Mouse (Mus musculus): ENCODE results near the gene Evi5l. TPM values are rescaled to one million over a fixed set of nuclear protein-coding genes. Genes with fewer than 3 reads are reported as not detected.

Evi5l gene
- polyA plus RNA-seq, 1 experiment from 2014 or later, result 10.3 TPM

- no peaks in the 10 kb centered on the region for H3K9me3 ChIP-seq (replicated peaks; ENCODE audit: control insufficient read depth, low read length)
- WGBS (ENCODE audit: insufficient replicate concordance), result 60% methylated on average over 5 of the region's 5 CpGs
- H3K4me2 ChIP-seq, result no peak overlapping the region
- H3K9ac ChIP-seq (ENCODE audit: low read depth, low read length), result no peak overlapping the region
- no peaks in the 10 kb centered on the region for H3K27me3 ChIP-seq (ENCODE audit: control insufficient read depth, insufficient read depth, low read length)
- no peak for ATAC-seq (replicated peaks; ENCODE audit: insufficient number of reproducible peaks, low FRiP score, low TSS enrichment)
- H3K4me3 ChIP-seq (ENCODE audit: low read depth, low read length), result no peak overlapping the region
- H3K27ac ChIP-seq (ENCODE audit: low read depth, low read length), result no peak overlapping the region
- peaks cover 3% of the 10 kb centered on the region; the same call in 1 of the 2 replicates for H3K4me1 ChIP-seq (ENCODE audit: control insufficient read depth, insufficient read depth, low read length)
- H3K36me3 ChIP-seq (ENCODE audit: control insufficient read depth, insufficient read depth, low read length), result no peaks in the 10 kb centered on the region
These were observed 25.9 kb downstream of the Evi5l start for GRCm38 (mm10) chr8:4192305-4192704.

- WGBS (ENCODE audit: insufficient replicate concordance), result 7% methylated on average over 18 of the region's 18 CpGs
- no peaks in the 10 kb centered on the region for H3K9me3 ChIP-seq (replicated peaks; ENCODE audit: control insufficient read depth, low read length)
- no peaks in the 10 kb centered on the region for H3K27me3 ChIP-seq (ENCODE audit: control insufficient read depth, insufficient read depth, low read length)
- peak overlapping the region; percentile 31 for H3K4me2 ChIP-seq
- no peak overlapping the region for H3K4me3 ChIP-seq (ENCODE audit: low read depth, low read length)
- no peaks in the 10 kb centered on the region for H3K36me3 ChIP-seq (ENCODE audit: control insufficient read depth, insufficient read depth, low read length)
- ATAC-seq (replicated peaks; ENCODE audit: insufficient number of reproducible peaks, low FRiP score, low TSS enrichment), result peak; percentile 72
- H3K4me1 ChIP-seq (ENCODE audit: control insufficient read depth, insufficient read depth, low read length), result peaks cover 3% of the 10 kb centered on the region; the same call in 1 of the 2 replicates
- no peak overlapping the region for H3K9ac ChIP-seq (ENCODE audit: low read depth, low read length)
- H3K27ac ChIP-seq (ENCODE audit: low read depth, low read length), result no peak overlapping the region
These were observed 26.6 kb downstream of the Evi5l start for GRCm38 (mm10) chr8:4192807-4193587.

GRCm38 (mm10) chr8:4193588-4193894, 27.2 kb downstream of the Evi5l start:
- Histone ChIP-seq H3K27me3 (ENCODE audit: control insufficient read depth, insufficient read depth, low read length) (no peaks in the 10 kb centered on the region), H3K9ac (ENCODE audit: low read depth, low read length) (peak overlapping the region; percentile 6; the same call in 1 of the 2 replicates), H3K4me3 (ENCODE audit: low read depth, low read length) (no peak overlapping the region), H3K36me3 (ENCODE audit: control insufficient read depth, insufficient read depth, low read length) (no peaks in the 10 kb centered on the region), H3K4me2 (peak overlapping the region; percentile 31), H3K9me3 (replicated peaks; ENCODE audit: control insufficient read depth, low read length) (no peaks in the 10 kb centered on the region), H3K27ac (ENCODE audit: low read depth, low read length) (no peak overlapping the region), H3K4me1 (ENCODE audit: control insufficient read depth, insufficient read depth, low read length) (peaks cover 3% of the 10 kb centered on the region; the same call in 1 of the 2 replicates)
- WGBS (ENCODE audit: insufficient replicate concordance), result 48% methylated on average over 7 of the region's 7 CpGs
- no peak for ATAC-seq (replicated peaks; ENCODE audit: insufficient number of reproducible peaks, low FRiP score, low TSS enrichment)

- ATAC-seq (replicated peaks; ENCODE audit: insufficient number of reproducible peaks, low FRiP score, low TSS enrichment), result no peak
- no peak overlapping the region for H3K9ac ChIP-seq (ENCODE audit: low read depth, low read length)
- no peaks in the 10 kb centered on the region for H3K36me3 ChIP-seq (ENCODE audit: control insufficient read depth, insufficient read depth, low read length)
- peaks cover 37% of the 10 kb centered on the region for H3K27me3 ChIP-seq (ENCODE audit: control insufficient read depth, insufficient read depth, low read length)
- no peak overlapping the region for H3K4me2 ChIP-seq
- H3K4me3 ChIP-seq (ENCODE audit: low read depth, low read length), result no peak overlapping the region
- WGBS (ENCODE audit: insufficient replicate concordance), result 60% methylated on average over 2 of the region's 2 CpGs
- H3K27ac ChIP-seq (ENCODE audit: low read depth, low read length), result no peak overlapping the region
- H3K9me3 ChIP-seq (replicated peaks; ENCODE audit: control insufficient read depth, low read length), result no peaks in the 10 kb centered on the region
- H3K4me1 ChIP-seq (ENCODE audit: control insufficient read depth, insufficient read depth, low read length), result peaks cover 2% of the 10 kb centered on the region; the same call in 1 of the 2 replicates
These were observed 35.0 kb downstream of the Evi5l start for GRCm38 (mm10) chr8:4201321-4201720.

GRCm38 (mm10) chr8:4205246-4206123, 39.1 kb downstream of the Evi5l start:
- H3K4me2 ChIP-seq, result peak overlapping the region; percentile 59
- H3K27me3 ChIP-seq (ENCODE audit: control insufficient read depth, insufficient read depth, low read length), result peaks cover 56% of the 10 kb centered on the region
- H3K9me3 ChIP-seq (replicated peaks; ENCODE audit: control insufficient read depth, low read length), result no peaks in the 10 kb centered on the region
- H3K27ac ChIP-seq (ENCODE audit: low read depth, low read length), result no peak overlapping the region
- H3K36me3 ChIP-seq (ENCODE audit: control insufficient read depth, insufficient read depth, low read length), result no peaks in the 10 kb centered on the region
- ATAC-seq (replicated peaks; ENCODE audit: insufficient number of reproducible peaks, low FRiP score, low TSS enrichment), result no peak
- peak overlapping the region; percentile 27 for H3K4me3 ChIP-seq (ENCODE audit: low read depth, low read length)
- WGBS (ENCODE audit: insufficient replicate concordance), result 11% methylated on average over 38 of the region's 38 CpGs
- peaks cover 5% of the 10 kb centered on the region; the same call in 1 of the 2 replicates for H3K4me1 ChIP-seq (ENCODE audit: control insufficient read depth, insufficient read depth, low read length)
- peak overlapping the region; percentile 50 for H3K9ac ChIP-seq (ENCODE audit: low read depth, low read length)

GRCm38 (mm10) chr8:4206182-4207015, 40.0 kb downstream of the Evi5l start:
- peak overlapping the region; percentile 27 for H3K4me3 ChIP-seq (ENCODE audit: low read depth, low read length)
- H3K27ac ChIP-seq (ENCODE audit: low read depth, low read length), result no peak overlapping the region
- peak overlapping the region; percentile 50; the same call in 1 of the 2 replicates for H3K9ac ChIP-seq (ENCODE audit: low read depth, low read length)
- peak overlapping the region; percentile 59 for H3K4me2 ChIP-seq
- H3K9me3 ChIP-seq (replicated peaks; ENCODE audit: control insufficient read depth, low read length), result no peaks in the 10 kb centered on the region
- H3K36me3 ChIP-seq (ENCODE audit: control insufficient read depth, insufficient read depth, low read length), result no peaks in the 10 kb centered on the region
- WGBS (ENCODE audit: insufficient replicate concordance), result 7% methylated on average over 44 of the region's 44 CpGs
- H3K27me3 ChIP-seq (ENCODE audit: control insufficient read depth, insufficient read depth, low read length), result peaks cover 59% of the 10 kb centered on the region
- ATAC-seq (replicated peaks; ENCODE audit: insufficient number of reproducible peaks, low FRiP score, low TSS enrichment), result no peak; the same call in 1 of the 2 replicates
- H3K4me1 ChIP-seq (ENCODE audit: control insufficient read depth, insufficient read depth, low read length), result peaks cover 5% of the 10 kb centered on the region; the same call in 1 of the 2 replicates

- Histone ChIP-seq H3K9me3 (replicated peaks; ENCODE audit: control insufficient read depth, low read length) (no peaks in the 10 kb centered on the region), H3K9ac (ENCODE audit: low read depth, low read length) (no peak overlapping the region), H3K4me3 (ENCODE audit: low read depth, low read length) (no peak overlapping the region), H3K4me2 (no peak overlapping the region), H3K36me3 (ENCODE audit: control insufficient read depth, insufficient read depth, low read length) (no peaks in the 10 kb centered on the region), H3K27me3 (ENCODE audit: control insufficient read depth, insufficient read depth, low read length) (peaks cover 59% of the 10 kb centered on the region), H3K4me1 (ENCODE audit: control insufficient read depth, insufficient read depth, low read length) (peaks cover 5% of the 10 kb centered on the region; the same call in 1 of the 2 replicates), H3K27ac (ENCODE audit: low read depth, low read length) (no peak overlapping the region)
- ATAC-seq (replicated peaks; ENCODE audit: insufficient number of reproducible peaks, low FRiP score, low TSS enrichment), result no peak
- WGBS (ENCODE audit: insufficient replicate concordance), result 48% methylated on average over 2 of the region's 2 CpGs
These were observed 40.6 kb downstream of the Evi5l start for GRCm38 (mm10) chr8:4207016-4207350.

GRCm38 (mm10) chr8:4211097-4211496, 44.7 kb downstream of the Evi5l start:
- 83% methylated on average over 6 of the region's 6 CpGs for WGBS (ENCODE audit: insufficient replicate concordance)
- no peak overlapping the region for H3K4me2 ChIP-seq
- no peak overlapping the region for H3K27ac ChIP-seq (ENCODE audit: low read depth, low read length)
- peaks cover 57% of the 10 kb centered on the region for H3K27me3 ChIP-seq (ENCODE audit: control insufficient read depth, insufficient read depth, low read length)
- H3K9me3 ChIP-seq (replicated peaks; ENCODE audit: control insufficient read depth, low read length), result no peaks in the 10 kb centered on the region
- H3K9ac ChIP-seq (ENCODE audit: low read depth, low read length), result no peak overlapping the region
- H3K36me3 ChIP-seq (ENCODE audit: control insufficient read depth, insufficient read depth, low read length), result no peaks in the 10 kb centered on the region
- ATAC-seq (replicated peaks; ENCODE audit: insufficient number of reproducible peaks, low FRiP score, low TSS enrichment), result no peak
- H3K4me1 ChIP-seq (ENCODE audit: control insufficient read depth, insufficient read depth, low read length), result peaks cover 9% of the 10 kb centered on the region; the same call in 1 of the 2 replicates
- H3K4me3 ChIP-seq (ENCODE audit: low read depth, low read length), result no peak overlapping the region

All from heart, embryonic 11.5 days (tissue).